ENCODE assay signal across 17 mouse cellular contexts in genomic region chr11:96033264-96033663, GRCm38 (mm10). TPM values are rescaled to one million over a fixed set of nuclear protein-coding genes. Genes with fewer than 3 reads are reported as not detected.
DNase-seq lines count a peak whose midpoint lies in the region; ATAC-seq and TF ChIP-seq lines count a peak whose summit lies in the region.
"Had no signal": no experiment of that assay in that cellular context is flagged by ENCODE, and none has a peak within 500 bp of the region (broad histone marks: within the 10 kb centered on the region; RNA-seq: fewer than 3 reads in every experiment).

No protein-coding gene starts in this region.

- no peaks in the 10 kb centered on the region for H3K9me3 ChIP-seq in E14TG2a.4 (ENCODE audit: low read length)
- no peaks in the 10 kb centered on the region for H3K9me3 ChIP-seq in limb, embryonic 10.5 days (replicated peaks)
- H3K9me3 ChIP-seq: liver, embryonic 15.5 days had no signal

- H3K4me3 ChIP-seq in layer of hippocampus, adult 2 months: no peak overlapping the region
- no peak overlapping the region for H3K4me3 ChIP-seq in E14TG2a.4 (replicated peaks; ENCODE audit: low read length)
- H3K4me3 ChIP-seq in limb, embryonic 10.5 days: no peak overlapping the region

- peak; percentile 37 for DNase-seq in CD4-positive, CD25-positive, alpha-beta regulatory T cell, adult 2 months (ENCODE audit: low read depth, low spot score)
- DNase-seq in layer of hippocampus, adult 2 months (ENCODE audit: low spot score in 2 of 2): no peak
- no peak for DNase-seq in layer of hippocampus, postnatal 25 days (ENCODE audit: extremely low spot score in 1 of 2, low spot score in 1 of 2)
- DNase-seq in embryo, embryonic 10.5 days (ENCODE audit: low spot score): peak; percentile 51
- no peak for DNase-seq in limb, embryonic 10.5 days (ENCODE audit: low spot score)
- no peak for DNase-seq in frontal cortex, postnatal 10 days (ENCODE audit: low spot score in 2 of 2)
- DNase-seq: adrenal gland, adult 2 months; cerebellum, adult 18-20 months; kidney, adult 9 months; layer of hippocampus, postnatal 36 days had no signal

- peaks cover 16% of the 10 kb centered on the region for H3K36me3 ChIP-seq in E14TG2a.4 (ENCODE audit: insufficient read depth, low read length)
- H3K36me3 ChIP-seq in limb, embryonic 10.5 days: peaks cover 5% of the 10 kb centered on the region; the same call in 1 of the 2 replicates

- ATAC-seq in CD4-positive, CD25-positive, alpha-beta regulatory T cell, adult 4 months: no peak

- peaks cover 27% of the 10 kb centered on the region for H3K4me1 ChIP-seq in E14TG2a.4 (replicated peaks; ENCODE audit: low read depth, low read length)
- H3K4me1 ChIP-seq in limb, embryonic 10.5 days: peaks cover 9% of the 10 kb centered on the region

- 97% methylated on average over 3 of the region's 3 CpGs for WGBS in limb, embryonic 10.5 days

- TF ChIP-seq CTCF in layer of hippocampus, adult 2 months (conservative IDR thresholded peaks at IDR 0.05): peak; percentile 62
- TF ChIP-seq CTCF in E14TG2a.4 (conservative IDR thresholded peaks at IDR 0.05; ENCODE audit: low read length): peak; percentile 69

- H3K27ac ChIP-seq in layer of hippocampus, adult 2 months: no peak overlapping the region
- H3K27ac ChIP-seq in limb, embryonic 10.5 days: no peak overlapping the region

- H3K27me3 ChIP-seq in E14TG2a.4 (ENCODE audit: insufficient read depth, low read length): 0 out of 2 replicates have a peak, but pooled peaks cover 8% of the 10 kb centered on the region
- H3K27me3 ChIP-seq in limb, embryonic 10.5 days (ENCODE audit: low read depth, poor library complexity, severe bottlenecking): peaks cover 6% of the 10 kb centered on the region
- H3K27me3 ChIP-seq: liver, embryonic 15.5 days had no signal

RNA-seq across cellular contexts. Expression of gene Snf8, which starts 1.4 kb away (rescaled TPM):
- 10 to 100 TPM; 32.8 to 42.6 TPM for polyA plus RNA-seq in CD4-positive, CD25-positive, alpha-beta regulatory T cell, adult 4 months (2017; shearing (Covaris generic))
- 10 to 100 TPM; 92.8 to 96.8 TPM for total RNA-seq in layer of hippocampus, adult 2 months (2021)
- total RNA-seq in layer of hippocampus, postnatal 25 days (2021): 100 to 1,000 TPM in 1 of 2 experiments, 10 to 100 TPM in 1; 99.8 to 103 TPM
- 108 TPM in 2 replicates for polyA plus RNA-seq in limb, embryonic 10.5 days (2016; fragmentation: Nextera tagmentation; extraction: Ambion mirVana)

RNA-seq across cellular contexts. Expression of gene Gip, which starts 8.9 kb away (rescaled TPM):
- not detected for polyA plus RNA-seq in CD4-positive, CD25-positive, alpha-beta regulatory T cell, adult 4 months (2017; shearing (Covaris generic))
- not detected for total RNA-seq in layer of hippocampus, adult 2 months (2021)
- not detected for total RNA-seq in layer of hippocampus, postnatal 25 days (2021)
- polyA plus RNA-seq in limb, embryonic 10.5 days (2016; fragmentation: Nextera tagmentation; extraction: Ambion mirVana): not detected in 2 replicates
- total RNA-seq: adrenal gland, adult 2 months; gastrocnemius, adult 8-10 months; layer of hippocampus, postnatal 36 days had no signal
- polyA plus RNA-seq: adrenal gland, adult 2 months; erythroblast, embryonic 14.5 days; heart, embryonic 16.5 days; liver, embryonic 15.5 days; spleen, adult 2 months had no signal

RNA-seq across cellular contexts. Expression of gene Igf2bp1, which starts 27.5 kb away (rescaled TPM):
- not detected for polyA plus RNA-seq in CD4-positive, CD25-positive, alpha-beta regulatory T cell, adult 4 months (2017; shearing (Covaris generic))
- not detected for total RNA-seq in layer of hippocampus, adult 2 months (2021)
- total RNA-seq in layer of hippocampus, postnatal 25 days (2021): under 1 TPM in 1 of 2 experiments, not detected in 1; 0.12 TPM
- 165 and 181 TPM in 2 replicates for polyA plus RNA-seq in limb, embryonic 10.5 days (2016; fragmentation: Nextera tagmentation; extraction: Ambion mirVana)
- total RNA-seq: gastrocnemius, adult 8-10 months; layer of hippocampus, postnatal 36 days had no signal
- polyA plus RNA-seq: spleen, adult 2 months had no signal

RNA-seq across cellular contexts. Expression of gene Ube2z, which starts 31.9 kb away (rescaled TPM):
- 10 to 100 TPM in 1 of 2 experiments, 1 to 10 TPM in 1; 7.9 to 10.0 TPM for polyA plus RNA-seq in CD4-positive, CD25-positive, alpha-beta regulatory T cell, adult 4 months (2017; shearing (Covaris generic))
- 10 to 100 TPM; 54.4 to 56.2 TPM for total RNA-seq in layer of hippocampus, adult 2 months (2021)
- 10 to 100 TPM; 51.6 to 58.2 TPM for total RNA-seq in layer of hippocampus, postnatal 25 days (2021)
- 37.5 and 38.3 TPM in 2 replicates for polyA plus RNA-seq in limb, embryonic 10.5 days (2016; fragmentation: Nextera tagmentation; extraction: Ambion mirVana)

RNA-seq across cellular contexts. Expression of gene Atp5g1, which starts 42.2 kb away (rescaled TPM):
- polyA plus RNA-seq in CD4-positive, CD25-positive, alpha-beta regulatory T cell, adult 4 months (2017; shearing (Covaris generic)): 100 to 1,000 TPM; 289 to 328 TPM
- total RNA-seq in layer of hippocampus, adult 2 months (2021): 100 to 1,000 TPM; 409 to 414 TPM
- 100 to 1,000 TPM; 430 to 475 TPM for total RNA-seq in layer of hippocampus, postnatal 25 days (2021)
- polyA plus RNA-seq in limb, embryonic 10.5 days (2016; fragmentation: Nextera tagmentation; extraction: Ambion mirVana): 569 and 674 TPM in 2 replicates

Comparison
In these comparisons a context has a peak if more than half of its experiments do, and no peak if none do; other contexts are left out.
1. DNase-seq: peak in CD4-positive, CD25-positive, alpha-beta regulatory T cell, adult 2 months (single experiment) and embryo, embryonic 10.5 days (single experiment); none in layer of hippocampus, adult 2 months (0 of 2), layer of hippocampus, postnatal 25 days (0 of 2), limb, embryonic 10.5 days (single experiment) and frontal cortex, postnatal 10 days (0 of 2).